Mouse (Mus musculus) neutrophil, adult 59 days (primary cell): Measurements from ENCODE around the gene Timd4. TPM values are rescaled to one million over a fixed set of nuclear protein-coding genes. Genes with fewer than 3 reads are reported as not detected.

Experiments
- total RNA-seq, 2 experiments: library from RNA; stranded (reverse); gene quantifications; 1 replicate in 1 of 2; 2 replicates in 1 of 2; pipeline ENCODE4 v1.2.4; 2023

Gene Timd4
- under 1 TPM in 1 of 2 experiments, not detected in 1; 0.16 TPM for total RNA-seq

GRCm38 (mm10) chr11:46810511-46810910, at the start of gene Timd4:
Gene Timd4, plus strand, starts transcription at chr11:46810800.

Other genes with a start within 250 kb of the Timd4 start
- gene BC053393, start 239.3 kb upstream of the Timd4 start, total RNA-seq: not detected
- gene Dppa1, start 181.5 kb upstream of the Timd4 start, total RNA-seq: not detected
- gene Timd2, start 103.7 kb upstream of the Timd4 start, total RNA-seq: not detected
- under 1 TPM in 1 of 2 experiments, not detected in 1; 0.24 TPM for gene Havcr1, start 75.7 kb upstream of the Timd4 start, total RNA-seq